Mouse (Mus musculus) cerebral cortex, adult 2 months (tissue): ENCODE measurements around the gene Tnfrsf1a.

ENCODE experiments used
- WGBS: fragments of 180-500 bp; shearing (Covaris S2); methylation state at CpG from one replicate; pipeline ENCODE4 v1.1.7; 2018; 5-methylcytosine and 5-hydroxymethylcytosine counted together

Gene Tnfrsf1a

DNA sequence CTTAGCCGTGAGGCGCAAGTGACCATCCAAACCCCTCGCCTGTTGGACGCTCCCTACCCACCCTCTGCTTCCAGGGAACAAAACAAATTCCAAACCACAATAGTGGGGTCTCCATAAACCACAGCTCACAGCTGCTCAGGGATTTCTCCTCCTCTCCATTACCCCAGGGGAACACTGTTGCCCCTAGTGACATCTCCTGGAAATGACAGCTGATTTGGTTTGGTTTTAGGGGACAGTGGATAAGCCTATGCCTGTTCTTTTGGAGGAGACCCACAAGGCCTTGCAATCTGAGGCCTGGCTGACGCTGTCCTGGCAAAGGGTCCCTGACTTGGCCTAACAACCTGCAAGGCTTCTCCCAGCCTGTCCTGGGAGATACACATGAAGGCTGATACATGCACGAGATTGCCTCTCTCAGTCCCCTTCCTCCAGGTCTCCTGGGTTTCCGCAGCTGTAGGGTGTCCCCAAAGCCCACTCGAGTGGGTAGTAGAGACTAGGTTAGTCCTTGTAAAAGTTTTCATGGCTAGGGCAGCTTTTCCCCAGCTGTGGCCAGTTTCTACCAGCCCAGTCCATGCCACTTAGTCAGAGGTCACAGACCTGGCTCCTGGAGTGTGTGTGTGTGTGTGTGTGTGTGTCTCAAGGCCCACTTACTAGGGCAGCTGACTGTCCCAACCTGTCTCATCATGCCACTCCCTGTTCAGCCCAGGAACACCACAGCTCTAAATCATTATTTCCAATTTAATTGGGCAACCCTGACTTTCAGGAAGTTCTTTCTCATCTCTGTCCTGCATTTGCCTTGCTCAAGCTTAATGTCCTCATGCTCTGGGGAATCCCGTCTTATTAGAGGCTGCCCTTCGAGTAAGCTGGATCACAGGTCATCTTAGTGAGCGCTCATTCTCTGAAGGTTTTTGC lies 36.2 kb downstream of the Tnfrsf1a start:
- WGBS: 79% methylated on average over 11 of the region's 11 CpGs

DNA sequence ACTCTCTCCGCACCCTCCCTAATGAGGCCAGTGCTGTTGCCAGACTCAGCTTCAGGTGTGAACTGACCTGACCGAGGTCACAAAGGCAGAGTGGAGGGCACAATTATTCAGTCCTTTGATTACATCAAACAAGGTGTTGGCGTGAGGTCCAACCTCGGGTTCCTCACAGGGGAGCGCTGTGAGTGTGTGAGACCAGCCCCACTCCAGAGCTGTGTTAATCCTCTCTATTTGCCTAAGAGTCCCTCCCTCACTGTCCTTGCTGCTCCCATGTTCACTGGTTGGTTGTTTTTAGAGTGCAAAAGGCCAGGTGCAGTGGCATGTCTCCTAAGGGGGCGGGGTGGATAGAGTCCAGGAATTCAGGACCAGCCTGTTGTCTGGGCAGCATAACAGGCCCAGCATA lies 36.9 kb downstream of the Tnfrsf1a start:
- 89% methylated on average over 6 of the region's 6 CpGs for WGBS

DNA sequence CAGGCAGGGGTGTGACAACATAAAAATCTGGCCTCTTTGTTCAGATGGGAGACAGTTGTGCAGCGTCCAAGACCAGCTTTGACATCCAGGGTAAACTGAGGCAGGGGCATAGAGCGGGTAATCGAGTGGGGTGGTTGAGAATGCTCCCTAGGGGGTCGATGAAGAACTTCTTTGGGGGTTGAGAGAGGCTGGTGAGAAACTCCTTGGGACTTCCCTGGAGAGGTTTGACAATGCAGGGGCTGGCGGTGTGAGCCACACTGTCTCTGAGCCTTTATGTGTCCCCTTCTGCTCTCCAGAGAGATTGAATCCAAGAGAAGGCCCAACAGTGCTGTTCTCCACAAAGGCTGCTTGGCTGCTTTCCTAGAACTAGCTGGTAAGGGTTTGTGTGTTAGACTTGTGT lies 40.7 kb downstream of the Tnfrsf1a start:
- WGBS: 84% methylated on average over 5 of the region's 5 CpGs

DNA sequence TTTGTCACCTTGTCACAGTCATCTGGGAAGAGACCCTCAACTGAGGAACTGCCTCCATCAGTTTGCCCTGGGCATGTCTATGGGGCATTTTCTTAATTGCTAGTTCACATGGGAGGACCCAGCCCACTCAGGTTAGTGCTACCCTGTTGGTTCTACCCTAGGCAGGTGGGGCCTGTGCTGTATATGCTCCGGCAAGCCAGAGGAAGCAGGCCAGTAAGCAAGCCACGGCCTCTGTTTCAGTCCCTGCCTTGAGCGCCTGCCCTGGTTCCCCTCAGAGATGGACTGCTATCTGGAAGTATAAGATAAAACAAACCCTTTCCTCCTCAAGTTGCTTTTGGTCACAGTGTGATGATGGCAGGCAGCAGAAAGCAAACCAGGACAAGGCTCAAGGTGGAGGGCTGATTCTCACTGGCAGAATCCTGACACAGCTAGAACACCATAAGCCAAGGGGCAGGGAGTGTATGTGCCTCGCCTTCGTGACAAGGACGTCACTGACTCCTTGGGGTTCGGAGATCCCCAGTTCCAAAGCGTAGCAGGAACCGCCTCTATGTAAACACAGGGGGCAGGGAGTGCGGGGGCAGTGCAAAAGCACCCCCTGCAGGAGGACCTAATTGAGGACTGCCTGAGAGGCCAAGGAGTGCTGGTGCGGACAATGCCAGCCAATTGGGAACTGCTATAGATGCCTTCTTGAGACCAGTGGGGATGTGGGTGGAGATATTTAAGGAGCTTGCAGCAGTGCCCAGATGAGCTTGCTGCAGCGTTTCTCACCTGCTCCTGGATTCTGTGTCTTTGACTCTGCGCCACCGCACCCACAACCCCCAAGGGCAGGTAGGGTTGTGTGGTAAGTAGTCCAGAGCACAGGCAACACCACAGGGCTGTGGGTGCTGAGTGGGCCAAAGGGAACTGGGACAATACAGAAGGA lies 56.6 kb downstream of the Tnfrsf1a start:
- 66% methylated on average over 14 of the region's 14 CpGs for WGBS

- WGBS: 88% methylated on average over 7 of the region's 7 CpGs
These were observed 58.1 kb downstream of the Tnfrsf1a start for GRCm38 (mm10) chr6:125407224-125407623.

- WGBS: 93% methylated on average over 10 of the region's 10 CpGs
These were observed 58.5 kb downstream of the Tnfrsf1a start for GRCm38 (mm10) chr6:125407657-125408056.

GRCm38 (mm10) chr6:125410551-125410950 lies 61.4 kb downstream of the Tnfrsf1a start:
- 71% methylated on average over 11 of the region's 11 CpGs for WGBS

GRCm38 (mm10) chr6:125410995-125411547 lies 61.9 kb downstream of the Tnfrsf1a start:
- 69% methylated on average over 8 of the region's 8 CpGs for WGBS

DNA sequence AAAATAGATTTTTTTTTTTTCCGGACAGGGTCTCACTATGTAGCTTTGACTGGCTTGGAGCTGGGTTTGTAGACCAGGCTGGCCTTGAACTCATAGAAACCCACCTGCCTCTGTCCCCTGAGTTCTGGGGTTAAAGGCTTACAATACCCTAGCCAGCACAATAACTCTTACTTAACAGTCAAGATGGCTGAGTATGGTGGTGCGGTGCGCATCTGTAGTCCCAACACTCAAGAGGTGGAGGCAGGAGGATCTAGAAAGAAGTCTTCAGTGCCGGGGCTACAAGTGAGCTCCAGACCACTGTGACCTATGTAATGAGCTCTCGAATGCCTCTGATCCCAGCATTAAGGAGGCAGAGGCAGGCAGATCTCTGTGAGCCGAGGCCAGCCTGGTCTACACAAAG lies 62.5 kb downstream of the Tnfrsf1a start:
- WGBS: 96% methylated on average over 6 of the region's 6 CpGs
